Mouse (Mus musculus) lung, adult 2 months (tissue): ENCODE data around the gene Preb. TPM values are rescaled to one million over a fixed set of nuclear protein-coding genes. Genes with fewer than 3 reads are reported as not detected.

Experiments used
- DNase-seq: peaks from one replicate; pipeline ENCODE4 v3.0.0; 2022
- H3K4me1 ChIP-seq: fragments of 200-500 bp; 2 replicates; pipeline ENCODE4 v1.6.1; 2011; ENCODE audit warnings: low read length; ENCODE audit not compliant: control insufficient read depth, insufficient read depth
- H3K4me3 ChIP-seq: fragments of 200-500 bp; replicated peaks from 2 replicates; pipeline ENCODE3; 2011; ENCODE audit warnings: low read depth, mild to moderate bottlenecking, control low read depth, low read length; ENCODE audit errors: extremely low read depth
- CTCF ChIP-seq: fragments of 200-500 bp; IDR thresholded peaks from 2 replicates; pipeline ENCODE4 v1.5.1; 2011; ENCODE audit warnings: mild to moderate bottlenecking, low read length, control low read depth; ENCODE audit not compliant: insufficient read depth
- POLR2A ChIP-seq: fragments of 200-500 bp; IDR thresholded peaks from 2 replicates; pipeline ENCODE4 v1.6.1; 2011; ENCODE audit warnings: low read depth, mild to moderate bottlenecking, control low read depth, low read length, borderline replicate concordance; ENCODE audit errors: extremely low read depth
- WGBS: fragments of 180-500 bp; shearing (Covaris S2); methylation state at CpG from one replicate; pipeline ENCODE4 v1.1.7; 2018; 5-methylcytosine and 5-hydroxymethylcytosine counted together
- polyA plus RNA-seq: library from polyadenylated mRNA; depleted of rRNA; stranded (reverse); fragments of >200 nt; gene quantifications from 2 replicates; pipeline ENCODE4 v1.2.3, GENCODE M21; 2012

Gene Preb
- polyA plus RNA-seq, 1 experiment = 253 TPM

GRCm38 (mm10) chr5:30917891-30918670 lies 42.1 kb downstream of the Preb start:
- TF ChIP-seq CTCF (no peak), POLR2A (no peak)

GRCm38 (mm10) chr5:30917348-30917747 lies 42.8 kb downstream of the Preb start:
- DNase-seq = no peak
- Histone ChIP-seq H3K4me3 (no peak overlapping the region), H3K4me1 (peaks cover 33% of the 10 kb centered on the region)
- TF ChIP-seq CTCF (no peak), POLR2A (no peak)
- WGBS = 90% methylated on average over 11 of the region's 11 CpGs

More at GRCm38 (mm10) chr5:30917891-30918670, 42.1 kb downstream of the Preb start:
- no peak for DNase-seq
- Histone ChIP-seq H3K4me1 (peaks cover 27% of the 10 kb centered on the region), H3K4me3 (no peak overlapping the region)
- WGBS = 91% methylated on average over 31 of the region's 31 CpGs

DNA sequence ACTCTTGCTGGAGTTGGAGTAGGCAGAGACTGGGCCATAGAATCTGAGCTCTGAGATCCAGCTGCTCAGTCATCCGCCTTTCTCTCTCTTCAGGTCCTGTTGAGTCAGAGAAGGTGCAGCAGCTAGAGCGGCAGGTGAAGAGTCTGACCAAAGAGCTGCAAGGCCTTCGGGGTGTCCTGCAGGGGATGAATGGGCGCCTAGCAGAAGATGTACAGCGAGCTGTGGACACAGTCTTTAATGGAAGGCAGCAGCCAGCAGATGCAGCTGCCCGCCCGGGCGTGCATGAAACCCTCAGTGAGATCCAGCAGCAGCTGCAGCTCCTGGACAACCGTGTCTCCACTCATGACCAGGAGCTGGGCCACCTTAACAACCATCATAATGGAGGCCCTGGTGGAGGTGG lies 43.3 kb downstream of the Preb start:
- WGBS = 96% methylated on average over 9 of the region's 9 CpGs

GRCm38 (mm10) chr5:30915974-30916433 lies 44.2 kb downstream of the Preb start:
- Histone ChIP-seq H3K4me3 (no peak overlapping the region), H3K4me1 (peaks cover 35% of the 10 kb centered on the region)
- TF ChIP-seq CTCF = peak; percentile 63
- TF ChIP-seq POLR2A = peak; percentile 47; the same call in 1 of the 2 replicates
- DNase-seq = peak; percentile 74
- 3% methylated on average over 7 of the region's 7 CpGs for WGBS

More for the DNA sequence above, 43.3 kb downstream of the Preb start:
- TF ChIP-seq POLR2A (no peak), CTCF (no peak)
- Histone ChIP-seq H3K4me1 (peaks cover 36% of the 10 kb centered on the region), H3K4me3 (no peak overlapping the region)
- DNase-seq = no peak

DNA sequence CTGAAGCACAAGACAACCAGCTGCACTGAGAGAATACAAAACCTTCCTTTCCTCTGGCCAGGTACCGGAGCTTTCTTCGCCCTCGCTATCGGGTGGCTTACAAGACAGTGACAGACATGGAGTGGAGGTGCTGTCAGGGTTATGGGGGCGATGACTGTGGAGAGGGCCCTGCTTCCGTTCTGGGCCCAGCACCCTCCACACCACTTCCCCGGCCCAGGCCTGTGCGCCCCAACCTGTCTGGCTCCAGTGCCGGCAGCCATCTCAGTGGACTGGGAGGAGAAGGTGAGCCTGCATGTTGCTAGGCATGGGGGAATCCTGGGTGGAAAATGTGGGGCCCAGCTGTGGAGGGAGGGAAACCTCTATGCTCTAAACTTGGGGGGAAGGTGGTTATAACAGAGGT lies 44.7 kb downstream of the Preb start:
- no peak for DNase-seq
- TF ChIP-seq POLR2A = no peak
- no peak for TF ChIP-seq CTCF
- Histone ChIP-seq H3K4me1 (peaks cover 35% of the 10 kb centered on the region), H3K4me3 (peak overlapping the region; percentile 1)
- WGBS = 26% methylated on average over 9 of the region's 9 CpGs

DNA sequence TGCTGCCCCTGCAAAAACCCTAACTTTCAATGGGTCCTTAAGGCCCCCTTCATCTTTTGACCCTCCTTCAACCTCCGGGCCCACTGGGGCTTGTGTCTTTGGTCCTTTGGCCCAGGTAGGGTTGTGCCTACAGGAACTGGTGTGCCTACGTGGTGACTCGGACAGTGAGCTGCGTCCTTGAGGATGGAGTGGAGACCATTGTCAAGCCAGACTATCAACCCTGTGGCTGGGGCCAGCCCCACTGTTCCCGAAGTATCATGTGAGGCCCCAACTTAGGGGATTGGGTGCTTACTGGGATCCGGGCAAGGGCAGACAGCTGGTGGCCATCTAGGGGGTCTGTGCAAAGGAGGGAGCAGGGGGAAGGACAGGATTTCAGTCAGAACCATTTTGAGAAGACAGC lies 45.3 kb downstream of the Preb start:
- H3K4me1 ChIP-seq = peaks cover 35% of the 10 kb centered on the region
- no peak for DNase-seq
- WGBS = 37% methylated on average over 6 of the region's 6 CpGs

DNA sequence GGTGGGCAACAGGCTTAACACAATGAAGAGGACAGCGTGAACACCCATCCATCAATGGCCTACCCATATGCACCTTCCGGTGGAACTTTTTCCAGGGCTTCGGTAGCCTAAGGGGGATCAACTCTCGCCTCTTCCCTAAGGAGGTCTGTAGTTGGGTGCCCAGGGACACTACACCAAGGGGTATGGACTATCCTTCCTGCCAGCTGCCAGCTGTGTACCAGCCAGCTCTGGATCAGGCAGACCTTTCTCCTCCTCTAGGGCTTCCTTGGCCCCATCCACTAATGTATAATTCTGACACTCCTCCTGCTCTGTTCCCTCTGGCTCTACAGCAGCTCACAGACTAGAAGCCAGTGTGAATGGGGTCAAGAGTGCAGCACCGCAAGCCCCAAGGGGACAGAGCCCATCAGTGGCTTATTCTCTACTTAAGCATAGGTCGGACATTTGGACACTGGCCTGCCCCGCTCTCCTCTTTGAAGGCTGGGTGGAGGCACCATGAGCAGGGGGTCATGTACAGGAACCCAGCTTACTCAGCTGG lies 46.0 kb downstream of the Preb start:
- 32% methylated on average over 7 of the region's 7 CpGs for WGBS
- TF ChIP-seq CTCF (no peak), POLR2A (no peak)
- H3K4me3 ChIP-seq = peak overlapping the region; percentile 64
- peaks cover 35% of the 10 kb centered on the region for H3K4me1 ChIP-seq
- DNase-seq = no peak

More for the DNA sequence above, 45.3 kb downstream of the Preb start:
- H3K4me3 ChIP-seq = peak overlapping the region; percentile 3
- TF ChIP-seq CTCF (no peak), POLR2A (no peak)

DNA sequence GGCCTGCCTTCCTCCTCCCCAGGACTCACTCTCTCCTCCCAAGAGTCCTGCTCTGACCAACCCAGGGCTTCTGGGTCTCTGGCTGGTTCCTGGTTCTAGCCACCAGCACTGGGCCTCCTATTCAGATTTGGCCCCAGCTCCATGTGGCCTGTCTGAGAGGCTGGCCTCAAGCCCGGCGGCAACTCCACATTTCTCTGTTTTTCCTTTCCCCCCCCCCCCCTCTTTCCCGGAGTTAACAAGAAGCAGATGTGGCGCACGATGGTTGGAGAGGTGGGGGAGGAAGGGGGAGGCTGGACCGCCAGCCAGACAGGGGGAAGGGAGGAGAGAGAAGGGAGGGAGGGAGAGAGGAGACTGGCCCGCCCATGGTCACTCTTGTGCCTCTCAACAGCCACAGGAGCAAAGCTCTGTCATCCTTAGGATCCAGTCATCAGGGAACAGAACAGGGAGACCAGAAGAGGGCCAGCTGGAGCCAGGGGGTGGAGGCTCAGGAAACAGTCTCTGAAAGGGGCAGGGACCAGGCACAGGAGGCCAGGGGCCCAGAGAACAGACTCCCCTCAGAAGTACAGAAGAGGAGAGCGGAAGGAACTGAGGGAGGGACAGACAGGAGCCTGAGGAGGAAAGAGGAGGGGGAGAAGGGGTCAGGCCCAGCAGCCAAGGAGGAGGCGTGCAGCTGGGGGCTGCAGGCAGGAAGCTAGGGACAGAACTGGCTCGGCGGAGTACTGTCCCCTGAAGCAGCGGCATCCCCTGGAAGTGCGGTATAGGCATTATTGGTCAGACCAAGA lies 46.9 kb downstream of the Preb start, which contains the start of gene Emilin1:
Emilin1 (plus strand) TSS at position 343 of the 782 bp plus-strand sequence.
- 21% methylated on average over 13 of the region's 13 CpGs for WGBS
- DNase-seq = peak; percentile 41
- TF ChIP-seq CTCF (no peak), POLR2A (peak; percentile 51; the same call in 1 of the 2 replicates)
- Histone ChIP-seq H3K4me1 (peaks cover 36% of the 10 kb centered on the region), H3K4me3 (peak within 1 kb of the TSS; percentile 64)

GRCm38 (mm10) chr5:30912156-30912555 lies 48.0 kb downstream of the Preb start:
- WGBS = 59% methylated on average over 5 of the region's 5 CpGs
- TF ChIP-seq POLR2A (no peak), CTCF (no peak)
- no peak overlapping the region for H3K4me3 ChIP-seq
- H3K4me1 ChIP-seq = peaks cover 39% of the 10 kb centered on the region
- DNase-seq = no peak
